Mouse (Mus musculus) liver, embryonic 14.5 days (tissue): Measurements from ENCODE around the gene Tmem183a. TPM values are rescaled to one million over a fixed set of nuclear protein-coding genes. Genes with fewer than 3 reads are reported as not detected.

Source experiments
- ATAC-seq: fragments of 200-750 bp; cut with Nextera tagmentation; 2 replicates; pipeline ENCODE4 v1.8.0; 2017; ENCODE audit warnings: moderate number of reproducible peaks, mild to moderate bottlenecking, moderate library complexity; ENCODE audit not compliant: insufficient read depth
- DNase-seq, 3 experiments: peaks; one replicate each; pipeline ENCODE4 v3.0.0-alpha.2; 2012 to 2013; ENCODE audit warnings: low read depth in 3 of 3, low spot score in 3 of 3
- H3K27ac ChIP-seq: fragments of 300-500 bp; sonication (generic); 2 replicates; pipeline ENCODE4 v1.5.1; 2014; ENCODE audit warnings: moderate library complexity, mild to moderate bottlenecking, control low read depth, inconsistent platforms
- H3K27me3 ChIP-seq: fragments of 300-500 bp; sonication (generic); 2 replicates; pipeline ENCODE4 v1.6.1; 2014; ENCODE audit warnings: mild to moderate bottlenecking, low read length, moderate library complexity; ENCODE audit not compliant: control insufficient read depth, insufficient read depth
- H3K36me3 ChIP-seq: fragments of 300-500 bp; sonication (generic); replicated peaks from 2 replicates; pipeline ENCODE4 v1.6.1; 2014; ENCODE audit warnings: low read depth; ENCODE audit not compliant: control insufficient read depth, insufficient read depth
- H3K4me1 ChIP-seq, 2 experiments: fragments of 200-500 bp in 1 of 2; fragments of 300-500 bp in 1 of 2; sonication (generic) in 1 of 2; replicated peaks; 2 replicates each; pipeline ENCODE4 v1.6.1; 2012 to 2014; ENCODE audit warnings: antibody characterized with exemption in 1 of 2, inconsistent platforms in 1 of 2, low read length in 1 of 2; ENCODE audit not compliant: control insufficient read depth in 2 of 2, insufficient read depth in 2 of 2
- H3K4me2 ChIP-seq: fragments of 300-500 bp; sonication (generic); 2 replicates; pipeline ENCODE4 v1.6.1; 2014; ENCODE audit warnings: low read depth, mild to moderate bottlenecking, control low read depth, moderate library complexity
- H3K4me3 ChIP-seq, 2 experiments: fragments of 200-500 bp in 1 of 2; fragments of 300-500 bp in 1 of 2; sonication (generic) in 1 of 2; 2 replicates each; pipeline ENCODE4 v1.5.1; 2012 to 2014; ENCODE audit warnings: low read depth in 2 of 2, low read length in 2 of 2, mild to moderate bottlenecking in 2 of 2, control low read depth in 1 of 2, inconsistent platforms in 1 of 2, moderate library complexity in 1 of 2; ENCODE audit not compliant: insufficient read depth in 1 of 2
- H3K9ac ChIP-seq: fragments of 300-500 bp; sonication (generic); replicated peaks from 2 replicates; pipeline ENCODE4 v1.6.1; 2014; ENCODE audit warnings: mild to moderate bottlenecking, control low read depth, moderate library complexity
- H3K9me3 ChIP-seq: fragments of 300-500 bp; sonication (generic); 2 replicates; pipeline ENCODE4 v1.6.1; 2016; ENCODE audit warnings: low read length, mixed read lengths; ENCODE audit not compliant: control insufficient read depth
- CTCF ChIP-seq: IDR thresholded peaks from 2 replicates; pipeline ENCODE4 v1.5.1; 2016; ENCODE audit warnings: antibody characterized with exemption, low read depth, control low read depth
- EP300 ChIP-seq: IDR thresholded peaks from 2 replicates; pipeline ENCODE4 v1.6.1; 2016; ENCODE audit warnings: antibody characterized with exemption, low read depth
- WGBS: fragments of 180-500 bp; shearing (Covaris S2); extraction: QIAGEN DNeasy Blood & Tissue Kit; methylation state at CpG from one replicate; pipeline ENCODE4 v1.1.7; 2014; ENCODE audit not compliant: insufficient replicate concordance; 5-methylcytosine and 5-hydroxymethylcytosine counted together
- polyA plus RNA-seq, 2 experiments: library from polyadenylated mRNA; depleted of rRNA in 1 of 2; stranded (reverse) in 1 of 2; unstranded in 1 of 2; fragments of >200 nt; fragmentation: Nextera tagmentation in 1 of 2; extraction: Ambion mirVana in 1 of 2; gene quantifications; 2 replicates each; pipeline versions ENCODE4 v1.2.1 to v1.2.3; 2012 to 2014

Gene Tmem183a
- polyA plus RNA-seq, 2 experiments = 34.1 to 49.1 TPM

- ATAC-seq (no peak), DNase-seq (no peak)
- Histone ChIP-seq H3K9ac (no peak overlapping the region), H3K4me1 (no peaks in the 10 kb centered on the region; a peak in 1 of 4 replicates), H3K4me3 (no peak overlapping the region), H3K27me3 (no peaks in the 10 kb centered on the region), H3K9me3 (peaks cover 2% of the 10 kb centered on the region), H3K4me2 (no peak overlapping the region), H3K27ac (no peak overlapping the region), H3K36me3 (no peaks in the 10 kb centered on the region)
- TF ChIP-seq CTCF = no peak
- TF ChIP-seq EP300 = no peak
- WGBS = 78% methylated on average over 12 of the region's 12 CpGs
Measured at GRCm38 (mm10) chr1:134398210-134398609, 36.4 kb upstream of the Tmem183a start.

GRCm38 (mm10) chr1:134393827-134394226 lies 32.0 kb upstream of the Tmem183a start:
- TF ChIP-seq EP300 = no peak
- TF ChIP-seq CTCF = no peak
- Histone ChIP-seq H3K9ac (no peak overlapping the region), H3K27ac (no peak overlapping the region), H3K36me3 (no peaks in the 10 kb centered on the region), H3K9me3 (no peaks in the 10 kb centered on the region), H3K4me1 (no peaks in the 10 kb centered on the region), H3K4me2 (no peak overlapping the region), H3K4me3 (no peak overlapping the region), H3K27me3 (no peaks in the 10 kb centered on the region)
- DNase-seq (no peak), ATAC-seq (no peak)
- 80% methylated on average over 5 of the region's 5 CpGs for WGBS

DNA sequence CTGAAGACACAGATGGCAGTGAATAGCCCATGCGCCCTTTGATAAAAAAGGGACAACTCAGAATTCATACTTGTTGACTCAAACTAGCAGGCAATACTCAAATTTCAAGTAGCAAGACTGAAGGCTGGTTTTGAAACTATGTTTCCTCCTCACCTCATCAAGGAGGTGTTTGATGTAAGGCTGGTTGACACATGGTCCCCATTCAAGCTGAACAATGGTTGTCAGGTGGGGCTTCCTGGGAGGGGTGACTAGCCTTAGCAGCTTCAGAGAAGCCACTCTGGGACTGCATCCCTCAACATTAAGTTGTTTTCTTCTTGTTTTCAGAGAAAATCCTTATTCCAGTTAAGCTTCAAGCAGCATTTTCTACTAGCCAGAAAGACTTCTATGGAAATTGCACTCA lies 23.9 kb upstream of the Tmem183a start, which contains the start of gene 4933406M09Rik:
Gene 4933406M09Rik (plus strand): TSS at position 275 of the 400 bp plus-strand sequence.
- Histone ChIP-seq H3K27me3 (no peaks in the 10 kb centered on the region; the same call in 1 of the 2 replicates), H3K4me2 (no peak within 1 kb of the TSS), H3K4me1 (peaks cover 3 to 8% of the 10 kb centered on the region in 2 experiments; a peak in 3 of 4 replicates), H3K36me3 (no peaks in the 10 kb centered on the region), H3K4me3 (no peak within 1 kb of the TSS), H3K9ac (no peak within 1 kb of the TSS), H3K9me3 (no peaks in the 10 kb centered on the region), H3K27ac (no peak within 1 kb of the TSS)
- ATAC-seq = no peak
- WGBS = 82% methylated on average over 1 of the region's 1 CpGs
- TF ChIP-seq EP300 = no peak
- TF ChIP-seq CTCF = no peak
- DNase-seq = no peak

GRCm38 (mm10) chr1:134385176-134385575 lies 23.4 kb upstream of the Tmem183a start:
- no peak overlapping the region for H3K27ac ChIP-seq
- peaks cover 3 to 8% of the 10 kb centered on the region in 2 experiments; a peak in 3 of 4 replicates for H3K4me1 ChIP-seq
- H3K4me3 ChIP-seq = no peak overlapping the region
- H3K9ac ChIP-seq = no peak overlapping the region
- no peak for ATAC-seq
- no peaks in the 10 kb centered on the region; the same call in 1 of the 2 replicates for H3K27me3 ChIP-seq
- no peak overlapping the region for H3K4me2 ChIP-seq
- TF ChIP-seq CTCF (no peak), EP300 (no peak)
- H3K36me3 ChIP-seq = no peaks in the 10 kb centered on the region
- H3K9me3 ChIP-seq = no peaks in the 10 kb centered on the region
- no peak for DNase-seq

GRCm38 (mm10) chr1:134384581-134384980 lies 22.8 kb upstream of the Tmem183a start:
- WGBS = 68% methylated on average over 4 of the region's 4 CpGs
- H3K27ac ChIP-seq = no peak overlapping the region
- no peaks in the 10 kb centered on the region for H3K36me3 ChIP-seq
- H3K27me3 ChIP-seq = no peaks in the 10 kb centered on the region; the same call in 1 of the 2 replicates
- DNase-seq (no peak), ATAC-seq (no peak)
- no peak overlapping the region for H3K9ac ChIP-seq
- TF ChIP-seq EP300 (no peak), CTCF (no peak)
- H3K4me3 ChIP-seq = no peak overlapping the region
- no peaks in the 10 kb centered on the region for H3K9me3 ChIP-seq
- H3K4me1 ChIP-seq = peaks cover 3 to 8% of the 10 kb centered on the region in 2 experiments; a peak in 3 of 4 replicates
- no peak overlapping the region for H3K4me2 ChIP-seq
